Mouse (Mus musculus) heart, embryonic 13.5 days (tissue): ENCODE data around the gene Dpp8. TPM values are rescaled to one million over a fixed set of nuclear protein-coding genes. Genes with fewer than 3 reads are reported as not detected.

ENCODE experiments used
- ATAC-seq: fragments of 200-750 bp; cut with Nextera tagmentation; 2 replicates; pipeline ENCODE4 v1.8.0; 2017; ENCODE audit warnings: moderate TSS enrichment; ENCODE audit not compliant: insufficient number of reproducible peaks, low FRiP score, low TSS enrichment; ENCODE audit errors: extremely low read depth
- H3K27ac ChIP-seq: fragments of 300-500 bp; sonication (generic); replicated peaks from 2 replicates; pipeline ENCODE4 v1.5.1; 2015; ENCODE audit warnings: moderate library complexity, mild to moderate bottlenecking, inconsistent platforms
- H3K27me3 ChIP-seq: fragments of 300-500 bp; sonication (generic); replicated peaks from 2 replicates; pipeline ENCODE4 v1.6.1; 2015; ENCODE audit warnings: mild to moderate bottlenecking, inconsistent platforms
- H3K36me3 ChIP-seq: fragments of 300-500 bp; sonication (generic); 2 replicates; pipeline ENCODE4 v1.6.1; 2015; ENCODE audit warnings: mild to moderate bottlenecking, inconsistent platforms
- H3K4me1 ChIP-seq: fragments of 300-500 bp; sonication (generic); 2 replicates; pipeline ENCODE4 v1.6.1; 2015; ENCODE audit warnings: inconsistent platforms
- H3K4me2 ChIP-seq: fragments of 300-500 bp; sonication (generic); 2 replicates; pipeline ENCODE4 v1.6.1; 2015; ENCODE audit warnings: inconsistent platforms, mild to moderate bottlenecking, moderate library complexity
- H3K4me3 ChIP-seq: fragments of 300-500 bp; sonication (generic); 2 replicates; pipeline ENCODE4 v1.5.1; 2015; ENCODE audit warnings: moderate library complexity, mild to moderate bottlenecking, inconsistent platforms
- H3K9ac ChIP-seq: fragments of 300-500 bp; sonication (generic); 2 replicates; pipeline ENCODE4 v1.6.1; 2015; ENCODE audit warnings: inconsistent platforms, mild to moderate bottlenecking, moderate library complexity
- H3K9me3 ChIP-seq: fragments of 300-500 bp; sonication (generic); 2 replicates; pipeline ENCODE4 v1.6.1; 2016; ENCODE audit warnings: inconsistent platforms
- WGBS: fragments of 180-500 bp; shearing (Covaris S2); methylation state at CpG from one replicate; pipeline ENCODE4 v1.1.7; 2015; ENCODE audit warnings: mixed read lengths; 5-methylcytosine and 5-hydroxymethylcytosine counted together
- polyA plus RNA-seq: library from polyadenylated mRNA; unstranded; fragments of >200 nt; fragmentation: Nextera tagmentation; extraction: Ambion mirVana; gene quantifications from 2 replicates; pipeline ENCODE4 v1.2.1, GENCODE M21; 2015

The Dpp8 gene
- polyA plus RNA-seq, 1 experiment from 2014 or later: 26.1 TPM

GRCm38 (mm10) chr9:65094237-65094636, 62.0 kb downstream of the Dpp8 start:
- Histone ChIP-seq H3K27ac (0 out of 2 replicates have a peak overlapping the region, but pooled peaks have one; percentile 30), H3K4me2 (peak overlapping the region; percentile 12; the same call in 1 of the 2 replicates)

GRCm38 (mm10) chr9:65100991-65101685, 68.9 kb downstream of the Dpp8 start, which contains the start of gene Igdcc4:
Igdcc4 (plus strand) TSS chr9:65101486.
- peak; percentile 12; the same call in 1 of the 2 replicates for ATAC-seq
- WGBS: 3% methylated on average over 24 of the region's 76 CpGs
- Histone ChIP-seq H3K9ac (peak within 1 kb of the TSS; percentile 87), H3K27ac (peak within 1 kb of the TSS; percentile 63), H3K4me3 (peak within 1 kb of the TSS; percentile 77), H3K4me2 (peak within 1 kb of the TSS; percentile 94), H3K9me3 (peaks cover 5% of the 10 kb centered on the region), H3K27me3 (peaks cover 6% of the 10 kb centered on the region; the same call in 1 of the 2 replicates), H3K4me1 (peaks cover 17% of the 10 kb centered on the region), H3K36me3 (no peaks in the 10 kb centered on the region)

More at GRCm38 (mm10) chr9:65094237-65094636, 62.0 kb downstream of the Dpp8 start:
- H3K36me3 ChIP-seq: no peaks in the 10 kb centered on the region
- WGBS: 13% methylated on average over 6 of the region's 6 CpGs
- no peak overlapping the region for H3K4me3 ChIP-seq
- H3K9me3 ChIP-seq: no peaks in the 10 kb centered on the region
- H3K4me1 ChIP-seq: peaks cover 22% of the 10 kb centered on the region
- H3K27me3 ChIP-seq: no peaks in the 10 kb centered on the region; the same call in 1 of the 2 replicates
- ATAC-seq: peak; percentile 31; the same call in 1 of the 2 replicates
- H3K9ac ChIP-seq: no peak overlapping the region; the same call in none of the 2 replicates

- Histone ChIP-seq H3K9ac (peak overlapping the region; percentile 87), H3K4me1 (peaks cover 17% of the 10 kb centered on the region), H3K36me3 (no peaks in the 10 kb centered on the region), H3K4me3 (peak overlapping the region; percentile 77), H3K4me2 (peak overlapping the region; percentile 94), H3K27me3 (peaks cover 6% of the 10 kb centered on the region; the same call in 1 of the 2 replicates), H3K27ac (peak overlapping the region; percentile 63), H3K9me3 (peaks cover 5% of the 10 kb centered on the region)
- WGBS: under 1% methylated on average over 39 of the region's 39 CpGs
- peak; percentile 32 for ATAC-seq
These were observed 69.6 kb downstream of the Dpp8 start for GRCm38 (mm10) chr9:65101686-65102376.

- Histone ChIP-seq H3K27me3 (peaks cover 6% of the 10 kb centered on the region; the same call in 1 of the 2 replicates), H3K4me2 (peak overlapping the region; percentile 94), H3K9ac (peak overlapping the region; percentile 87), H3K4me1 (peaks cover 17% of the 10 kb centered on the region), H3K9me3 (peaks cover 5% of the 10 kb centered on the region), H3K36me3 (no peaks in the 10 kb centered on the region), H3K27ac (peak overlapping the region; percentile 63), H3K4me3 (peak overlapping the region; percentile 77)
- ATAC-seq: peak; percentile 20; the same call in 1 of the 2 replicates
- 2% methylated on average over 36 of the region's 36 CpGs for WGBS
These were observed 70.4 kb downstream of the Dpp8 start for GRCm38 (mm10) chr9:65102377-65103172.

- peaks cover 17% of the 10 kb centered on the region for H3K4me1 ChIP-seq
- peaks cover 7% of the 10 kb centered on the region; the same call in 1 of the 2 replicates for H3K27me3 ChIP-seq
- WGBS: 41% methylated on average over 8 of the region's 8 CpGs
- no peak for ATAC-seq
- H3K27ac ChIP-seq: peak overlapping the region; percentile 21; the same call in 1 of the 2 replicates
- peak overlapping the region; percentile 87 for H3K9ac ChIP-seq
- H3K36me3 ChIP-seq: no peaks in the 10 kb centered on the region
- peaks cover 5% of the 10 kb centered on the region for H3K9me3 ChIP-seq
- H3K4me3 ChIP-seq: peak overlapping the region; percentile 77
- peak overlapping the region; percentile 94 for H3K4me2 ChIP-seq
These were observed 71.0 kb downstream of the Dpp8 start for GRCm38 (mm10) chr9:65103173-65103752.

GRCm38 (mm10) chr9:65106821-65107220, 74.6 kb downstream of the Dpp8 start:
- Histone ChIP-seq H3K4me3 (no peak overlapping the region), H3K27me3 (peaks cover 14% of the 10 kb centered on the region; the same call in 1 of the 2 replicates), H3K36me3 (no peaks in the 10 kb centered on the region), H3K9me3 (no peaks in the 10 kb centered on the region), H3K4me1 (peaks cover 28% of the 10 kb centered on the region), H3K27ac (no peak overlapping the region), H3K9ac (no peak overlapping the region), H3K4me2 (no peak overlapping the region)
- 77% methylated on average over 4 of the region's 4 CpGs for WGBS
- no peak for ATAC-seq

- WGBS: 83% methylated on average over 1 of the region's 1 CpGs
- peaks cover 10% of the 10 kb centered on the region; the same call in 1 of the 2 replicates for H3K27me3 ChIP-seq
- H3K9ac ChIP-seq: no peak overlapping the region
- no peak for ATAC-seq
- H3K9me3 ChIP-seq: no peaks in the 10 kb centered on the region
- H3K4me1 ChIP-seq: peaks cover 25% of the 10 kb centered on the region
- H3K4me2 ChIP-seq: no peak overlapping the region
- no peak overlapping the region for H3K27ac ChIP-seq
- H3K36me3 ChIP-seq: no peaks in the 10 kb centered on the region
- H3K4me3 ChIP-seq: no peak overlapping the region
These were observed 75.7 kb downstream of the Dpp8 start for GRCm38 (mm10) chr9:65107893-65108292.

GRCm38 (mm10) chr9:65109132-65110072, 77.2 kb downstream of the Dpp8 start:
- Histone ChIP-seq H3K4me1 (peaks cover 13% of the 10 kb centered on the region), H3K4me3 (peak overlapping the region; percentile 29), H3K9ac (peak overlapping the region; percentile 74), H3K36me3 (peaks cover 6% of the 10 kb centered on the region), H3K9me3 (no peaks in the 10 kb centered on the region), H3K27ac (peak overlapping the region; percentile 68), H3K4me2 (peak overlapping the region; percentile 65), H3K27me3 (peaks cover 8% of the 10 kb centered on the region; the same call in 1 of the 2 replicates)
- ATAC-seq: no peak
- 16% methylated on average over 24 of the region's 24 CpGs for WGBS

GRCm38 (mm10) chr9:65111698-65112097, 79.5 kb downstream of the Dpp8 start:
- no peak overlapping the region for H3K27ac ChIP-seq
- H3K36me3 ChIP-seq: peaks cover 12% of the 10 kb centered on the region
- H3K27me3 ChIP-seq: peaks cover 8% of the 10 kb centered on the region; the same call in 1 of the 2 replicates
- WGBS: 76% methylated on average over 5 of the region's 5 CpGs
- no peak overlapping the region for H3K4me3 ChIP-seq
- H3K4me1 ChIP-seq: peaks cover 24% of the 10 kb centered on the region
- H3K9ac ChIP-seq: no peak overlapping the region
- no peak overlapping the region for H3K4me2 ChIP-seq
- no peaks in the 10 kb centered on the region for H3K9me3 ChIP-seq
- ATAC-seq: no peak

GRCm38 (mm10) chr9:65113694-65114093, 81.5 kb downstream of the Dpp8 start:
- 69% methylated on average over 2 of the region's 2 CpGs for WGBS
- no peak overlapping the region for H3K27ac ChIP-seq
- H3K9me3 ChIP-seq: no peaks in the 10 kb centered on the region
- peaks cover 3% of the 10 kb centered on the region; the same call in 1 of the 2 replicates for H3K27me3 ChIP-seq
- peaks cover 24% of the 10 kb centered on the region for H3K4me1 ChIP-seq
- H3K4me3 ChIP-seq: no peak overlapping the region
- H3K9ac ChIP-seq: no peak overlapping the region
- peaks cover 22% of the 10 kb centered on the region for H3K36me3 ChIP-seq
- ATAC-seq: no peak
- no peak overlapping the region for H3K4me2 ChIP-seq
